Mouse (Mus musculus) naive thymus-derived CD4-positive, alpha-beta T cell, adult 2 months (primary cell): ENCODE data around the gene Zkscan3.

Experiments used
- DNase-seq: peaks from one replicate; pipeline ENCODE4 v3.0.0-alpha.2; 2011; ENCODE audit warnings: low read depth

Gene Zkscan3

DNA sequence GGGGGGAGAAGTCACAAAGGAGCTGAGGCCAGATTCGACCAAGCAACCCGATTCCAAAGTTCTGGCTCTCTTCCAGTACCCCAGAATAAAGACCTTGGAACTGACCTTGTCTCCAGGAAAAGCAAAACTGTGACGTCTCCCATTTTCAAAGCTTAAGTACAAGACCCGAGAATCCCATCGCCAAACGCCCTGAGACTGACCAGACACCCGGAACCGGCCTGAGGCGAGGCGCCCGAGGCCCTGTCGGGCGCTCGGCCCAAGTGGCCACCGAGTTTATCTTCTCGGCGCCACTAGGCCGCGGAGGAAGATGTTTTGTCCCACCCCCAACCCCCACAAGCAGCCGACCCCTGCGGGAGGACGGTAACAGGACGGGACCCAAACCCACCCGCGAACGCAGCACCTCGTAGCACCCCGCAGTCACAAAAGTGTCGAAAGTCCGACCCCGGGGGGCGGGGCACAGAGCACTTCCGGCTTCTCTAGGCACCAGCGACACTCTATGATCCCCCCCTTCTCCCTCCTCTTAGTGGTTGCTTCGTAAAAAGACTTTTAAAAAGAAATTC, at the start of gene Zkscan3:
Gene Zkscan3 (minus strand): TSS at position 469 of the 560 bp plus-strand sequence.
- DNase-seq, result peak; percentile 91

DNA sequence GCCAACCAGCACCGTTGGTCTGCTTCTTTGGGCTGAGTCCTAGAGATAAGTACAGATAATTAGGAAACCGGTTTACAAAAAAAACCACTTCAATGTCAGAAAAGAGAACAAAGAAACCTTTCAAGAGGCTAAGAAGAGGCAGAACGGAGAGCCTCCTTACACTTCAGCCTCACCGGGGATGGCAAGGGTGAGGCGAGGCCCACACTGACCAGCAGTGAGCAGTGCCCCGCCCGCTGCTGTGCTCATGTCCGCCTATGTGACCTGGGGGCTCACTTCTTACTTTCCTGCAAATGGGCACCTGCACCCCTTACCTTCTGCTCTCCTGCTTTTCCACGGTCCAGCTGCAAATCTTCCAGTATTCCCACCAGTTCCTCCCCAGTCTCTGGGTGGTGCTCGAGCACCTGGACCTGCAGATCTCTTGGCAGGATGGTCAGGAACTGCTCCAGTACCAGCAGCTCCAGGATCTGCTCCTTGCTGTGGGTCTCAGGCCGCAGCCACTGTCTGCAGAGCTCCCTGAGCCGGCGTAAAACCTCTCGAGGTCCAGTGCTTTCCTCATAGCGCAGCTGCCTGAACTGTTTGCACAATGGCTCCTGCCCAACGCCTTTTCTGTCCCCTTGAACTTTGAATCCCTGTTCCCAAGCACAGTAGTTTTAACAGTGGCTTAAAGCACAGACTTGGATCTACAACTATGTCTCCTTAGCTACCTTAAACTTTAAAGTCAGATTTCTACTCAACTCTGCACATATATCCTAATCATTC, 45.5 kb upstream of the Zkscan3 start:
- no peak for DNase-seq

DNA sequence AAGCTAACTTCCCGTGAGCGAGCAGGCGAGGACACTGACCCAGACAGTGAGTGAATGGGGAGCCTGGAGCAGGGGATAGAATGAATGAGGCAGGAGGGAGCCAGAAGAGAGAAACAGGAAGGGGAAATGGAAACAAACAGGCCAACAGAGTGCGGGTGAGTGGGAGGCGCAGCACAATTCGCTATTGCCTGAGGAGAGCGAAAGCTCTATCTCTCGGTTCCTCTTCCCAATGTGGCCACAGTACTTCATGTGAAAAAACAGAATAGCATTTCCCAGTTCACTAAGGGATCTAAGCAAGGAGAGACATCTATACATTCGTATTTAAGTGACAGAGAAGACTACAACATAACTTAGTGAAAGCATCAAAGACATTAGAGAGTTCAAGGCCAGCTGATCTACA, 44.2 kb upstream of the Zkscan3 start:
- DNase-seq, result no peak

DNA sequence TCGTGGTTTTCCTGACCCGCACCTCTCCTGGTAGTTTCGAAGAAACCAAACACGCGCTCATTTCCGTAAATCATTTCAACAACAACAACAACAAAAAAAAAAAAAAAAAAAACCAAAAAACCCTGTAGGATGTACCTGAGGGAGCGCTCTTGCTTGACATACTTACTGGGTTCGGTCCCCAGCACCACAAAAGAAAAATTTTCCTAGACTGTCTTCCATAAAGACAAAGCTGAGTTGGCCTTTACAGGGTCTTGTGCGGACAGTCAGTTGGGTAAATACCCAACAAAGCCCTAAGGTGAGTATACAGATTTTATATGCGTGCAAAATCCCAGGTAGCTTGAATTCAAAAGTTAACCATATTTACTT, 38.6 kb upstream of the Zkscan3 start:
- no peak for DNase-seq

DNA sequence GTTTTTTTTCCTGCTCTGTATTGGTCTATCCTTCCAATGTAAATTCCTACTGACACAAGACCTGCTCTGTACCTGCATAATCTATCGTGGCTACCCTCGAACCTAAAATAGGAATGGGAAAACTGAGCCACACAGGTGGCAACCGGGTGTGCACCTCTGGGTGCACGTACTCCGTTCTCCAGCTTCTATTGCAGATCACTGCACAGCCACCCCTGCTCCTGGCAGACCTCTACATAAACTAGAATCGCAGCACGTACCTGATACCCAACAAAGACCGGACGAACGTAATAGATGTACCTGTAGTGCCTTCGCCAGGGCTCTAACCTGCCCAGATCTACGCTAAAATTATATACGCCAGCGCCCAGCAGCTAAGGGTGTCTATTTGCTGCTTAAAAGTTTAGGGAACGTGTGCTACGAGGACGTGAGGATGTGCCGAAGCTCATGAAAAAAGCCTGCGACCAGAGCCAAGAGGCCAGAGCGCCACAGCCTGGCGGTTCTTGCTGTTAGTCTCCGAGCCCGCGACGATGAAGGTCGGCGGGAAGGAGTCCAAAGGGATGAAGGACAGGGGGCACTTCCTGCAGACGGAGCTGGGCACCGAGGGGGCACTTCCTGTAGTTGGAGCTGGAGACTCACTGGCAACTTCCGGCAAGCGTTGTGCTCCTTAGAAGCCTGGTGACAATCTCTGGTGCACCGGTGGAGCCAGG, 38.1 kb upstream of the Zkscan3 start, which contains the start of gene Pgbd1:
Gene Pgbd1 (minus strand): TSS at position 556 of the 704 bp plus-strand sequence.
- DNase-seq, result peak; percentile 66

DNA sequence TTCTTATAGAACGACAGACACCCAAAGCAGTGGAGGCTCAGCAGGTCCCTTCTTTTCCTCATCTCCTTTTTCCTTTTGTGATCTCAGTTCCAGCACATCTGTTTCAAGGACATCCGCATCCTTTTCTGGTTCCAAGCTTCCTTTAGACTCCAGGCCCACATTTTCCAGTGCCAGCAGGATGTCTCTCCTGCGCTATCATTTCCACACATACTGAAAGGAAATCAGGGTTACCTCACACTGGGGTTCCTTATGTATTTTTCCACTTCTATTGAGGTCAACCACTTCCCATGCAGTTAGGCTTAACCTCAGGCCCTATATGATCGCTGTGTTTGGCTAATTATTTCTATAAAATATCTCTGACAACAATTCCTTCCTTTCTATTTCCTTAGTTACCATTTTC, 32.9 kb upstream of the Zkscan3 start:
- no peak for DNase-seq

DNA sequence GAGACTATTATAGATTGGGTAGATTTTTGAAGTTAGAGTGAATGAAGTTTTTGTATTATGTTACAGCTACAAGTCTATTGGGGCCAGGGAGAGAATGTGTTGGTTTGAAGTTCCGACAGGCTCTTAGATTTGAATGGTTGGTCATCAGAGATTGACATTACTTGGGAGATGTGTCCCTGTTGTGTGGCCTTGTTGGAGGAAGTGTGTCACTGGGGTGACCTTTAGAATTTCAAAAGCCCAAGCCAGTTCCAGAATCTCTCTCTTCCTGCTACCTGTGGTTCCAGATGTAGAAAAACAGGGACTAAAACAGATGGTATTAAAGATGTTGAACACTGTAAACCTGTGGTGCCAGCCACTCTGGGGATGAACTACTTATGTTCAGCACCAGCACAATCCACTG, 25.1 kb upstream of the Zkscan3 start:
- DNase-seq, result no peak

DNA sequence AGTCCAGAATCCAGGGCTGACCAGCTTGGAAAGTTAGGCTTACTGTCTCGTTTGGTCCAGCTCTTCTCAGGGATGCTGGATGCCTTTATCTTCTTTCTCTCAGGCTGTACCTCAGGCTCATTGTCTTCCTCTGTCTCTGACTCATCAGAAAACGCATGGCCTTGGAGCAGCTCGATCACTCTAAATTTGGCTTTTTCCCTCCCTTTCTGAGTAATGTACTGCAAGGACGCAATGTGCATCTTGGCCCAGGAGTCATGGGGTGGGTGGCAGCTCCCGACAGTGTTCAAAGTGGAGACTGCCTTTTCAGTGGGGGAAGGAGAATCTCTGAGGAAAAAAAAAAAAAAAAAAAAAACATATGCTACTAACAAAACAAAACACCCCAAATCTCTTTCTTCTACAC, 20.7 kb upstream of the Zkscan3 start:
- no peak for DNase-seq

DNA sequence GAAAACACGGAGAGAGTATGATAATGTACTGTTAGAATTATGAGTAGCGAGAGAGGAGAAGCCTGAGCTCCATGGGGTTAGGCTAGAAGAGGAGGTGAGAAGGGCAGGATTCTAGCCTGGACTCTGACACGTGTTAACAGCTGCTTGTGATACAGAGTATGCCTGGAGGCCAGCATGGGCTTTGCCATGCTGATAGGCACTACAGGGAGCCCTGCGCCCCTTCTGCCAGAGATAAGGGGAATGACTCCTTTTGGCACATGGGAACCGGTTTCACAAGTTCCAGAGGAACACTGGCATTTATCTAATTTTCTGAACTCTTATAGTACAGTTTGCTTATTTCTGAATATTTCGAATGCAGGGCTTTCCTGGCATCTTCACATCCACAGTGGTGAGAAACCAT, 16.3 kb upstream of the Zkscan3 start:
- no peak for DNase-seq

DNA sequence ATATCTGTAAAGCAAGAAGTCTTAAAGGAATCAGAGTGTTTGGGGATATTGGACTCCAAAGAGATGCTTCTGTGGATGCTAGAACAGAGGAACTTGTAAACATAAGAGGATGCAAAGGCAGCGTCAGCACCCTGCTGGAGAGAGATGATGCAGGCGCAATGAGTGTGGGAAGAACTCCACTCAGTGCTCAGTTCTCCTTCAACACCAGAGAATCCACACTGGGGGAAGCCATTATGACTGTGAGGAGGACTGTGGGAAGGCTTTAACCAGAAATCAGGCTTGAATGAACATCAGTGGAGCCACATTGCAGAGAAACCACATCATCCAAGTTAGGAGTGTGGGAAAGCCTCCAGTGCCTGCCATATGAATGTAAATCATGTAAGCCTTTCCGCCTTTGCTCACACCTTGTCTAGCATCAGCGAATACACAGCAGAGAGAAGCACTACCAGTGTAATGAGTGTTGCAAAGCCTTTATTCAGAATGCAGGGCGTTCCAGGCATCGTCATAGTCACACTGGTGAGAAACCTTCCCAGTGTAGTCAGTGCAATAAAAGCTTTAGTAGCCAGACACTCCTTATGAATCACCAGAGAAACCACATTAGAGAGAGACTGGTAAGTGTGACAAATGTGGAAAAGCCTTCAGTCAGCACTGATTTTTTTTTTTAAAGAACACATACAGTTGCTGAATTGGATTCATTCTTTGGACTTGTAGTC, 14.9 kb upstream of the Zkscan3 start:
- no peak for DNase-seq

DNA sequence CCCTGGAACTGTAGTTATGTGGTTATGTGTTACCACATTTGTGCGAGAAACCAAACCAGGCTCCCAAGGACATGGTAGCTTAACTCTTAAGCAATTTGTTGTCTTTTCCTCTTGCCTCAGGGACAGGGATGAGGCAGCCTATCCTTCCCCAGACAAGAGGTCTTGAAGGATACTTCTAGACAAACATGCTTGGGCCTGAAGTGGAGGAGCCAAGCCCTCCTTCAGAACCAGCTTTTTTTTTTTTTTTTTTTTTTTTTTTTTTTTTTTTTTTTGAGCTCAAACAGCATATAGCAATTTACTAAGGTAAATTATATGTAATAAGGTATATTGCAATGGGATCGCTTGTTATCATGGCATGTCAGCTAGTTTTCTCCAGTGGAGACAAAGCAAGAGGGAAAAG, 13.2 kb upstream of the Zkscan3 start:
- no peak for DNase-seq

DNA sequence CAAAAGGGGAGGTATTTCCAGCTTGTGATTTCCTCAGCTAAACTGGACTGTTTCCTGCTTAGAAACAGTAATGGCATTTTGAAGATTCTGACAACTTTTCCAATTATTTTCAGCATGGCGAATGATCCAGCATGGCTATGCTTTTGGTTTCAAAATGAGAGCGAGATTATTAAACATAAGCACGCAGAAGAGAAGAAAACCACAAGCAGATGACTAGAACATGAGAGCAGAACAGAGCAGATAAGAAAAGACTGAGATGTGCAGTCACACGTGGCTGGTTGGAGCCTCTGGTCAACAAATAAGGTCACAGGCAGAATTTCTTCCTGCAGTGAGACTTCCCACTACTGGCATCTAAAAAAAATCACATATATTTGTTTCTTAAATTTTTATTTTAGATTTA, 12.7 kb upstream of the Zkscan3 start:
- DNase-seq, result no peak

DNA sequence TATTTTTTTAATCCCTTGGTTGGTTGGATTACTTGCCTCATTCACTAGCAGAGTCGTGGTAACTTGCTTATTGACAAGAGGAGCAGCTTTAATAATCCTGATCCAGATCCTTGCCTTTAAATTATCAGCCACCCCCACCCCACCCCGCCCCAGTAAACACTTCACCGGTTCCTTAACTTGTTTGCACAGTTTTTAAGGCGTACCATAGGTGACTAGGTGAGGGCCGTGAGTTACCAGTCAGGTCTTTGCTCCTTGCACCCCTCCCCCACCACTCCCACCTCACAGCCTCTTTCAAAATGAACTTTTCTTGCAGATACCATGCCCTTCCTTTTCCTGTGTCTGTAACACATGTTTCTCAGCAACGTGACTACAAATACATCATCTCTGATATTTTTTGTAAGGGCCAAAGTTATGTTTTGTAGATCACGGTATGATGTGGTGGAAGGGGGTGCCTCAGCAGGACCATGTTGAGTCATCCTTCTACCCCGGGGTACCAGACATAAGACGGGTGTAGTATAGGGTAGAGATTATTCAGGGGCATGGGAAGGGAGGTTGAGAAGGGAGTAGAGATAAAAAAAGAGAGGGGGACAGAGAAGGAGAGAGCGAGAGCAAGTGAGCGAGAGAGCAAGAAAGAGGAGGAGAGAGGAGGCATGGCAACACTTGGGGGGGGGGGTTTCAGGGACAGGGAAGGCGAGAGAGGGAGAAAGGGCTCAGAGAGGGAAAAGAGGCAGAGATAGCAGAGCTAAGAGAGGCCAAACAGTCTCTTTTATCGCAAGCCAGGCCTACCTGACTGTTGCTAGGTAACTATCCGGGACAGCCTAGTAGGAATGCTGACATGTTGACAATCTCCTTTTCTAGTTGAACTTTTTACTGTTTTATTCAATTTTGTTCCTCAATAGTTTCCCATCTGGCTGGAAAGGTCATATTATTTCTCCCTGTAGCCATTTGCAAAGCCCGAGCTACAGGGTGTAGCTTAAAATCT, 12.0 kb upstream of the Zkscan3 start:
- no peak for DNase-seq

DNA sequence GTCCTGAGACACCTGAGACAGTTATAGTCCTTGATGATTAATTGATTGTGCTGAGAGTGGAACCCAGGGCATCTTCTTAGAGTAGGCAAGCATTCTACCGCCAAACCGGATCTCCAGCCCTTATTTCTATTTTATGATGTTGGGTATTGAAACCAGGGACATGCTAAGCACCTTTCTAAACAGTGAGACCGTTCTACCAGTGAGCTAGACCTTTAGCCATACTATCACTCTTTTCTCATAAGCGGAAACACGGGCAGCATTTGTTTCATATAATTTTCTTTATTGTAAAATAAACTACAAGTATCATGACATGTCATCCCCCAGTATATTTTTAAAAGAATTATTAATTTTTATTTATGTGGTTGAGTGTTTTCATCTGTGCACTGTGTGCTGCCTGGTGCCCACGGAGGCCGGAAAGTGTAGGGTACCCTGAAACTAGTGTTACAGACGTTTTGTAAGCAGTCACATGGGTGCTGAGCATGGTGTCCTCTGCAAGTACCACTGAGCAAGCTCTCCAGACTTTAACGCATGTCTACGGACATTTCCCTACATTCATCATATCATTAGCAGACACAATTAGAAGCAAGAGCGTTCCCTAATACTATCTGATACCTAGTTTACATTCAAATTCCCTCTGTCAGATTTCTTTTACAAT, 6.4 kb upstream of the Zkscan3 start:
- DNase-seq, result no peak

DNA sequence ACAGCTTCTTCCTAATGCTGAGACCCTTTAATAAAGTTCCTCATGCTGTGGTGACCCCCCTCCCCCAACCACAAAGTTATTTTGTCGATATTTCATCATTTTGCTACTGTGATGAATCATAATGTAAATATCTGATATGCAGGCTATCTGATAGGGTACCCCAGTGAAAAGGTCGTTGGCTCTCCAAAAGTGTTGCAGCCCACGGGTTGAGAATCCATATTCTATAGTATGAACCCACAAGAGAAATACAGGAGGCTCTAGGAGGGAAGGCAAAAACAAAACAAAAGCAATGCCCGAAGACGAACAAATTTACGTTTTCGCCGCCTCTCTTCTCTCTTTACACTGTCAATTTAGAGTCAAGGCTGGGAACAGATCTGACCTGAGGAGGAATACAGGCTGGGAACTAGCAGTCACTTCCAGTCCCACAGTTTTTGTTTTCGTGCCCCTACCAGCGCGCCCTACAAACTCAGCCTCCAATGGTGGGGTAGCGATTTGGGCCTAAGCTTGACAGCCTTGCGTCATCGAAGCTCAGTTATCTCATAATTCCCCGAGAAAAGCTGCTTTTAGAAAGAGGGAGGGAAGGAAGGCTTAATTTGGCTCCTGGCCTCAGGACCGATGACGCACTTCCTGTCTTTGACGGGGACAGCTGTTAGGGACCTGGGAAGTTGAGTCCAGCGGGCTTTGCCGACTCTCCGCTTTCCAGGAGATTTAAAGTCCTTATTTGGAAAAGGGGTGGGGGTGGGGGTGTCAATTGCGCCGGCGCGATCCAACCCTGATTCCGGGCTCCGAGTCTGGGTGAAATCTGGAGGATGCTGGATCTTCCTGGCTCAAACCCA, 5.6 kb upstream of the Zkscan3 start:
- DNase-seq, result peak; percentile 59

DNA sequence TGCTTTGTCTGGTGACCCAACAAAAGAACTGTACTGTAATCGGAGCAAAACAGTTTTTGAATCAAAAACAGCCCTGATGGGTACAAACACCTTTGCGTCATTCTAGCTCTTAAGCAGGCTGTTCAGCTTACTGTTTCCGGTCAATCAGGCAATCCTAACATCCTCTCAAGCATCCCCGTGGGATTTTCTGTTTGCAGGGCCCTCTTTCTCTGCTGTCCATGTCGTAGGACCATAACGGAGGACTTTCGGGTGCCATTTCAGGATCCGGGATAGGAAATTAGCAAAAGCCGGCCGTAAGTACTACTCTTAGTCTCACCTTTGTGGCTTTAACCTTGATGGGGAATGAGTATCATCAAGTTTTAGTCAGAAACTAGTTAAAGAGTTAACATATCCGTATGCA, 4.8 kb upstream of the Zkscan3 start:
- DNase-seq, result no peak

DNA sequence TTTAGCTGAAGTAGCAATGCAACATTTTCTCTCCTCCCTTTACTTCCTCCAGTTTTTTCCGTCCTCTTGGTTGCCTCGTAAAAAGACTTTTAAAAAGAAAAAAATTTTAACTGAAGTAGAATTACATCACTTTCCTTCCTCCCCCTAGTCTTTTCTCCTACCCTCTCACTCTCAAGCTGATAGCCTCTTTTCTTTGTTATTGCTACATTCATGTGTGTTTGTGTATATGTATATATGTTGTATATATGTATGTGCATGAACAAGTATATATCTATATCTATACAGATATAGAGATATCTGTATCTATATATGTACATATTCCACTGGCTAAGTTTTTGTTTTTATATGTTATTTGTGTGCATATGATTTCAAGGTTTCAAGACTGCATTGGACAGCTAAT, 293 bp upstream of the Zkscan3 start:
- no peak for DNase-seq

DNA sequence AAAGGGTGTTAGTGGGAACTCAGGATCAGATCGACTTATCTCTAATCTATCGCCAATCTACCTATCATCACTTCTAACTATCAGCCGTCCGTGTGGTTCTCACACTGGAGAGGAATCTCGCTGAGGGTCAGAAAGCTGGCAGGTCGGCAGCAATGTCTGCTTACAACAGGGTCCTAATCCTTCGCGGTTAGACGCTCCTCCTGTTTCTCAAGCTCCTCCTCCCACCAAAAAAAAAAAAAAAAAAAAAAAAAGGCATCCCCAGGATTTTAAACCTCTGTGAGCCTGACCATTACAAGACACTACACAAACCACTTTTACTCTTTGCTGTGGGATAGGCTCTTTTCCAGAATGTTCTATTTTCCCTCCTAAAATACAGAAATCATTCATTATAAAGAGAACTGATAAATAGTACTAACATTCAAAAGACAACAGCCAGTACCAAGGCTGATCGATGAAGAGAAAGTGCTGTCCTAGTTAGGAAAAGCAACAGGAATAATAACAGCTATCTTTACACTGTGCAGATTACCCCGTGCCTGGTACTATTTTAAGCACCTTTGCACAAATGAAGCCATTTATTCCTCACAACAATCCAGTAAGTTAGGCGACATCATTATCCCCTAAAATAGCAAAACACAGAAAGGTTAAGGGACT, 794 bp downstream of the Zkscan3 start:
- no peak for DNase-seq

DNA sequence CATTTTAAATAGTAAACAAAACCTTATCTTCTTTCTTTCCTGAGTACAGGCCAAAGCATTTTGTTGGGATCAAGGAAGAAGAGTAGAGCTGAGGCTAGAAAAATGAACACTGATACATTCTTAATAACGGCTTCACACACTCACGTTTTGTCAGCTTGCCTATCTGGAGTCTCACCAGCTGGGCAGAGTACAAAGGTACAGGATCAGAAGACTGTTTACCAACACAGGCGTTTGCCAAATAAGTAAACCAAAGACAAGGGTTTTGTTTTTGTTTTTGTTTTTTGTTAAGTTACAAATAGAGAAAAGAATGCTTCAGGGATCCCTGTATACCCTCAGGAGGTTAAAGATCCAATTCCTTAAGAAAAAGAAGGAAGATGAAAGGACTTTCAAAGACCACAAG, 1.4 kb downstream of the Zkscan3 start:
- no peak for DNase-seq

DNA sequence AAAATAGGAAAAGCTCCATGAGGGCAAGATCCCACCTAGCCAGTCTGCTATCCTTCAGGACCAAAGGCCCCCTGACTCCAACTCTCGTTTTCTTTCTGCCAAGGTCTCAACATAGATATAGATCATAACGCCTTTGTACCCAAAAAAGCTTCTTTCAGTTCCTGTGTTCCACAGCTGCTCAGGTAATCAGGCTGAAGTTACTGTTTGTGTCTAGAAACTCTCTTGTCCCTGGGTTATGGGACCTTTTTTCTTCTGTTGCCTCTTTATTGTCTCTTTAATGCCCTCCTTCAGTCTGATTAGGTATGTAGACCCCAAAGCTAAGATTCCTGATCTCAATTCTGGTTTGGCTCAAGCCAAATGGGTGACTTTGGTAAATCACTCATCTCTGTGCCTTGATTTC, 5.1 kb downstream of the Zkscan3 start:
- DNase-seq, result no peak
